Mouse (Mus musculus): Measurements from ENCODE around the gene Cyp11a1. TPM values are rescaled to one million over a fixed set of nuclear protein-coding genes. Genes with fewer than 3 reads are reported as not detected.

Gene Cyp11a1
- polyA plus RNA-seq, 1 experiment from 2014 or later = 0.10 TPM

DNA sequence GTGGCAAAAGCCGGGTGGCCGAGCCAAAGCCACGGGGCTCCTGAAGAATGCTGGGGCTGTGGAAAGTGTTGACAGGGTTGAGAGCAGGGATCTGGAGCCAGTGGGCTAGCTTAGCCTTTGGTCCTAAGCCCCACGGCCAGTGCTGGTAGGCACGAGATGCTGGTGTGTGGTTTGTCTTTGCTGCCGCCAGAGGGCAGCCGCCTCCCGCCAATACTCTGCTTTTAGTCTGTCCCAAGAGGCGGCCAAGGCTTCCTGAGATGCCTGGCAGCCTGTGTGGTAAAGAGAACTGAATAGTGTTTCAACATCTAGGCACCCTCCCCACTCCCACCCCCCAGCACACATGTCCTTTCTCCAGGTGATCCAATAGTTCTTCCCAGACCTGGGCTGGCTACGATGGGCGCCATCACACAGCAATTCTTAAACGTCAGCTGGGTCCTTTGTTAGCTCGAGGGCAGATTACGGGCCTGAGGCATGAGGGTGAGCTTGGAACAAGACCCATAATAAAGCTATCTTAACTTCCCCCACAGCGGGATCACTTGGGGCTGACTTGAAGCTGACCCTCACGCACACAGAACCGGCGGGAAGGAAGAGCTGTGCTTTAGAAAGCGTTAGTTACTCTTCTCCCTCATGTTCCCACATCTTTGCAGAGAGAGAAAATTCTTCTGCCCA is 32.4 kb downstream of the Cyp11a1 start:
- H3K36me3 ChIP-seq = no peaks in the 10 kb centered on the region
- H3K4me1 ChIP-seq = no peaks in the 10 kb centered on the region
- 33% methylated on average over 19 of the region's 19 CpGs for WGBS (ENCODE audit: insufficient replicate concordance)
- ATAC-seq = no peak
- H3K4me2 ChIP-seq = no peak overlapping the region
- H3K27ac ChIP-seq = no peak overlapping the region
- H3K9ac ChIP-seq = no peak overlapping the region
- H3K9me3 ChIP-seq (replicated peaks) = no peaks in the 10 kb centered on the region
- H3K27me3 ChIP-seq (replicated peaks) = peaks cover 31% of the 10 kb centered on the region
- no peak overlapping the region for H3K4me3 ChIP-seq

DNA sequence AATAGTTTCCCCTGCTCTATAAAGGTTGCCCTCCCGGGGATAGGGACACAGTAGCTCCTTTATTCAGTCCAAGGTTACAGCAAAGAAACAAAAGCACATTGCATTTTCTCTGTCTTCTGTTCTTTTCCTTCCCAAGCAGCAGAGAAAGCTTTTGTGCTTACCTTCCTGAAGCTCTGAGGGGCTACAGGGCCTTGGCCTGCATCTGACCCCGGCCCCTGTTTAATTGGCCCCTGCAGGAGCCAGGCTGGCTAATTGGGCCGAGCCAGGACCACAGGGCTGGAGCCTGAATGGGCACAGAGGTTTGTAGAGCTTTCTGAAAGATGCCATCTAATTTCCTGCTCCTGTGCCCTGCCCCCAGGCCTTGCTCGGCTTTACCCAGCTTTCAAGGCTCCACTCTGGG is 34.8 kb downstream of the Cyp11a1 start:
- no peak for ATAC-seq
- 50% methylated on average over 4 of the region's 4 CpGs for WGBS (ENCODE audit: insufficient replicate concordance)
- H3K4me2 ChIP-seq = no peak overlapping the region
- H3K9me3 ChIP-seq (replicated peaks) = no peaks in the 10 kb centered on the region
- H3K36me3 ChIP-seq = no peaks in the 10 kb centered on the region
- peaks cover 48% of the 10 kb centered on the region for H3K27me3 ChIP-seq (replicated peaks)
- H3K4me1 ChIP-seq = no peaks in the 10 kb centered on the region
- H3K9ac ChIP-seq = no peak overlapping the region
- no peak overlapping the region for H3K4me3 ChIP-seq
- H3K27ac ChIP-seq = no peak overlapping the region

DNA sequence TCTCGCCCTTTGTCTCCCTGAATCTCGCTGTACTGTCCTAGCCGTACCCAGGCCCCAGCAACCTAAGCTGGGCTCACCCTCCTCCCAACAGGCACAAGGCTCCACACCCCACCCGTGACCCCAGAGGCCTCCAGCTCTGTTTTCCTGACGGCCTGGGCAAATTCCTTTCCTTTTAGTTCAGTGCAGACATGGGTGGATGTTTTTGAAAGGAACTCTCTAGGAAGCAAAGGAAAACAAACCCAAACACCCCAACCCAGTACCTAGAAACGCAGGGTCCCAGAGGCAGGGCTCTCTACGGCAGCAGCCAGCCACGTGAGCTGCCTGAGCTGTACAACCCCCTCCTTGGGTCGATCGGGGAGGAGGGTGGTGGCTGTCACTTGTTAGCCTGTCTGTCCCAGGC is 36.2 kb downstream of the Cyp11a1 start:
- Histone ChIP-seq H3K4me2 (no peak overlapping the region), H3K4me1 (no peaks in the 10 kb centered on the region), H3K36me3 (no peaks in the 10 kb centered on the region), H3K4me3 (no peak overlapping the region), H3K27ac (no peak overlapping the region), H3K9ac (no peak overlapping the region), H3K9me3 (replicated peaks) (no peaks in the 10 kb centered on the region), H3K27me3 (replicated peaks) (peaks cover 49% of the 10 kb centered on the region)
- WGBS (ENCODE audit: insufficient replicate concordance) = 52% methylated on average over 10 of the region's 10 CpGs
- ATAC-seq = no peak

DNA sequence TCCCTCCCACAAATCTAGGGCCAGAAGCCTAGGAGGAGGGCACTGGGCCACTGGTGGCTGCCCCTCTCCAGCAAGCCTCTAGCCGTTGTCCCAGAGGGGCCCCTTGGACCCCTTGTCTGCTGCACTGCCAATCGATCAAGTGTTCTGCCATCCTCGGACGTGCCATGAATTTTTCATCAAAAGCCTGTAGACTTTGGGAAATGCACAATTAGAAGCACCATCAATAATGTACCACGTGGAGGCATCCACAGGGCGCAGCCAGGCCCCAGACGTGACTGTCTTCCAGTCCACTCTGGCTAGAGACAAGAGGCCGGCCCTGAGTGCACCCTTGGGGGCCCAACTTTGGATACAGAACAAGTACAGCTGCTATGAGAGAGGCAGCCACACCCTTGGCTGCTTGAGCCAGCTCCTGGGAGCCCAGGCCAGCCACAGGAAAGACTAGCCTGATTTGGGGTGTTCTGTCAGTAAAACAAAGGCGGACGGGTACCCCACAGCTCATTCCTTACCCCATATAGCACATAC is 37.3 kb downstream of the Cyp11a1 start:
- WGBS (ENCODE audit: insufficient replicate concordance) = 70% methylated on average over 10 of the region's 10 CpGs
- H3K4me3 ChIP-seq = no peak overlapping the region

DNA sequence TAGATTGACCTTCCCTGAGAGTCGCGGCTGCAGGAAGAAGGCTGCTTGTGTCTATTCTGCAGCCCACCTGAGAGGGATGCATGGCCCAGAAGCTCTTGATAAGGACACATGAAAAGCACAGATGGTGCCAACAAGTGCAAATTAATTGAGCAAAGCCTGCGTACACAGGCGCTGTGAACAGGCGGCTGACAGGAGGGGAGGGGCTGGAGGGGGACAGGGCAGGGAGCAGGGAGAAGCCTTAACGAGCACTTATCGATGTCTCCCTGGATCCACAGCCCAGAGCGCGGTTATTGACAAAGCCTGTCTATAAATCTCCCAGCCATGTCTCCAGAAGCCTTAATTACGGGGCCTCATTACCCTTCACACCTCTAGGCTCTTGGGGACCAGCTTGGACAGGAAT is 38.6 kb downstream of the Cyp11a1 start:
- peaks cover 54% of the 10 kb centered on the region for H3K27me3 ChIP-seq (replicated peaks)
- no peaks in the 10 kb centered on the region for H3K4me1 ChIP-seq
- no peaks in the 10 kb centered on the region for H3K36me3 ChIP-seq
- no peak overlapping the region for H3K4me2 ChIP-seq
- no peak for ATAC-seq
- no peak overlapping the region for H3K4me3 ChIP-seq
- H3K9me3 ChIP-seq (replicated peaks) = no peaks in the 10 kb centered on the region
- WGBS (ENCODE audit: insufficient replicate concordance) = 38% methylated on average over 10 of the region's 10 CpGs
- H3K27ac ChIP-seq = no peak overlapping the region
- H3K9ac ChIP-seq = no peak overlapping the region

More for the DNA sequence above, 37.3 kb downstream of the Cyp11a1 start:
- ATAC-seq = no peak
- Histone ChIP-seq H3K4me2 (no peak overlapping the region), H3K4me1 (no peaks in the 10 kb centered on the region), H3K9ac (no peak overlapping the region), H3K27me3 (replicated peaks) (peaks cover 50% of the 10 kb centered on the region), H3K9me3 (replicated peaks) (no peaks in the 10 kb centered on the region), H3K27ac (no peak overlapping the region), H3K36me3 (no peaks in the 10 kb centered on the region)

DNA sequence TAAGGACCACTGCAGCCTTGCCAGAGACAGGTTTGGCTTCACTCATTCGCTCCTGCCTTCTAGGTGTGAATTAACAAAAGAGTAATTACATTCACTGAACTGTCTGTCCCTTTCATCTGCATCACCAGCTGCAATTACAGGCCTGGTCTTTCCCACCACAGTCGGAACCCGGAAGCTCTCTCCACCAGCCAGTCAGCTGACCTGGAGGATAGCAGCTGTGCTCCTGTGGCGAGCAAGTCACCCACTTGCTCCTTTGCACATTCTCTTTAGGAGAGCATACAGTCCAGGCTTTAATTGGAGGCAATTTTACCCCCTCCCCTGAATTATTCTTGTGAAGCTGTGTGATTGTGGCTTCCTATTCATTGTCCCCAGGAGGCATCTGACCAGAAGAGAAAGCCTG is 39.4 kb downstream of the Cyp11a1 start:
- H3K9ac ChIP-seq = no peak overlapping the region
- no peak for ATAC-seq
- 32% methylated on average over 4 of the region's 4 CpGs for WGBS (ENCODE audit: insufficient replicate concordance)
- no peak overlapping the region for H3K4me3 ChIP-seq
- no peaks in the 10 kb centered on the region for H3K4me1 ChIP-seq
- peaks cover 62% of the 10 kb centered on the region for H3K27me3 ChIP-seq (replicated peaks)
- no peak overlapping the region for H3K27ac ChIP-seq
- H3K36me3 ChIP-seq = no peaks in the 10 kb centered on the region
- H3K9me3 ChIP-seq (replicated peaks) = no peaks in the 10 kb centered on the region
- no peak overlapping the region for H3K4me2 ChIP-seq

DNA sequence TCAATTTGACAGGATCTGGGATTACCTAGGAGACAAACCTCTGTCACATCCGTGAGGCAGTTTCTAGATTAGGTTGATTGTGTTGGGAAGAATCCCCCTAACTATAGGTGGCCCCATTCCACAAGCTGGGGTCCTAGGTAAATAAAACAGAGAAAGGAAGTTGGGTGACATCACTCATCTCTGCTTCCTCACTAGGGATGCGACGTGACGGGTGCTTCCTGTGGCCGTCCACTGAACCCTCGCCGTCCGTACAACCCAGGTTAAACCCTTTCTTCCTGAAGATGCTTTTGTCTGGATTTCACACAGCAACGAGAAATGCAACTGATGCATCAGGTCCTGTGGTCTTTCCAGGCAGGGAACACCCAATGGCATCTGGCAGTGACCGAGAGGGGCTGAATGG is 40.9 kb downstream of the Cyp11a1 start:
- ATAC-seq = no peak
- no peaks in the 10 kb centered on the region for H3K36me3 ChIP-seq
- H3K4me3 ChIP-seq = no peak overlapping the region
- no peaks in the 10 kb centered on the region for H3K9me3 ChIP-seq (replicated peaks)
- 27% methylated on average over 10 of the region's 10 CpGs for WGBS (ENCODE audit: insufficient replicate concordance)
- no peak overlapping the region for H3K9ac ChIP-seq
- H3K4me1 ChIP-seq = no peaks in the 10 kb centered on the region
- no peak overlapping the region for H3K4me2 ChIP-seq
- H3K27me3 ChIP-seq (replicated peaks) = peaks cover 74% of the 10 kb centered on the region
- H3K27ac ChIP-seq = no peak overlapping the region

DNA sequence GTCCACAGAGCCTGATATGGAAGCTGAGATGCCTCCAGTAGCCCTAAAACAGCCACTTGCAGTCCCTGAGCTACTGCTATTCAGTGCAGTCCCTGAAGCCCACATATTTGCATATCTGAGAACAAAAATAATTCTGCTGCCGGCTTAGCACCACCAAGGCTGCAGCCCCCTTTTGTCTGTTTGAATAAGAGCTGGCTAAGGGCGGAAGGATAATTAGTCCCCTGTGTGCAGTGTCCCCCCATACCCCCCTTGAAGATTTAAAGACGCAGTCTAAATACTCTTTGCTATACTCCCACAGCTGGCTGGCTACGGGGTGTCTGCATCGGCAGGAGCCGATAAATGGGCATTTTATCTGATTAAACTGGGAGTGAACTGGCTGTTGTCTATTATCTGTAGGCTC is 42.4 kb downstream of the Cyp11a1 start:
- Histone ChIP-seq H3K9ac (no peak overlapping the region), H3K36me3 (no peaks in the 10 kb centered on the region), H3K27me3 (replicated peaks) (peaks cover 74% of the 10 kb centered on the region), H3K4me2 (no peak overlapping the region), H3K27ac (no peak overlapping the region), H3K9me3 (replicated peaks) (no peaks in the 10 kb centered on the region), H3K4me3 (no peak overlapping the region), H3K4me1 (no peaks in the 10 kb centered on the region)
- 36% methylated on average over 6 of the region's 6 CpGs for WGBS (ENCODE audit: insufficient replicate concordance)
- ATAC-seq = no peak

DNA sequence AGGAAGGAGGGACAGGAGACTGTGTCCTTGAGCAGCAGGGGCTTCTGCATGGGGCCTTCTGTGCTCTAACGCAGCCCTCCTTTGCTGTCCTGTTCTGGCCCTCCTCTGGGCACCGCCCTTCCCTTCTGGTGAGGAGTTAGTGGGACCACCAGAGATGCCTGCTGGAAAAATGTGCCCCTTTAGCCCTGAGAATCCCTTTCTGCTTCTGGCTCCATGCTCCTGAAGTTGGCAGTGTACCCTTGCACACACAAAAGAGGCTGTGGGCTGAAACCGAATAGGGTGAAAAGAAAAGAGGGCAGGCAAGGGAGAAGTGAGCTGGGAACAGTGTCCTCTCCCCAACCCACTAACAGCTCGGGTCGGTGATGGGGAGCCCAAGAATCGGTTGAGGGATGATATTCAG is 43.0 kb downstream of the Cyp11a1 start:
- Histone ChIP-seq H3K4me3 (no peak overlapping the region), H3K4me1 (no peaks in the 10 kb centered on the region), H3K4me2 (no peak overlapping the region), H3K9ac (no peak overlapping the region), H3K9me3 (replicated peaks) (no peaks in the 10 kb centered on the region), H3K36me3 (no peaks in the 10 kb centered on the region), H3K27ac (no peak overlapping the region), H3K27me3 (replicated peaks) (peaks cover 74% of the 10 kb centered on the region)
- no peak for ATAC-seq
- WGBS (ENCODE audit: insufficient replicate concordance) = 45% methylated on average over 6 of the region's 6 CpGs

DNA sequence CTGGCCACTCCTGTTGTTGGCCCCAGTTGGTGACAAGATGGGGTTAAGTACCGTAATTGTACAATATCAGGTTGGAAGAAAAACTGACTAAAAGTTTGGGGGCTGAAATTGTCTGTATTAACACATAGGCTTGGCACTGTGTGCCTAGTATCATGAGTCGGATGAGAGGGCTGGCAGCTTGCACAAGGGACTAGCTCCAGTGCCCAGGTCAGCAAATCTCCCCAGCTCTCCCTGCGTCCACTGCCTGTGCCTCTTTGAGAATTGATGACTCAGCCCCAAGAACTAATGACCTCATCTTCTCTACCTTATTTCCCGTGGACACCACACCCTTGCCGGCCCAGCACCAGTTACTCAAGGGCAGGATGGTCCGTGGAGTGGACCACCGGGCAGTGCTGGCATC is 43.6 kb downstream of the Cyp11a1 start:
- Histone ChIP-seq H3K27me3 (replicated peaks) (peaks cover 67% of the 10 kb centered on the region), H3K36me3 (no peaks in the 10 kb centered on the region), H3K4me3 (no peak overlapping the region), H3K4me1 (no peaks in the 10 kb centered on the region), H3K9ac (no peak overlapping the region), H3K9me3 (replicated peaks) (no peaks in the 10 kb centered on the region), H3K27ac (no peak overlapping the region), H3K4me2 (no peak overlapping the region)
- ATAC-seq = no peak
- 51% methylated on average over 7 of the region's 7 CpGs for WGBS (ENCODE audit: insufficient replicate concordance)

DNA sequence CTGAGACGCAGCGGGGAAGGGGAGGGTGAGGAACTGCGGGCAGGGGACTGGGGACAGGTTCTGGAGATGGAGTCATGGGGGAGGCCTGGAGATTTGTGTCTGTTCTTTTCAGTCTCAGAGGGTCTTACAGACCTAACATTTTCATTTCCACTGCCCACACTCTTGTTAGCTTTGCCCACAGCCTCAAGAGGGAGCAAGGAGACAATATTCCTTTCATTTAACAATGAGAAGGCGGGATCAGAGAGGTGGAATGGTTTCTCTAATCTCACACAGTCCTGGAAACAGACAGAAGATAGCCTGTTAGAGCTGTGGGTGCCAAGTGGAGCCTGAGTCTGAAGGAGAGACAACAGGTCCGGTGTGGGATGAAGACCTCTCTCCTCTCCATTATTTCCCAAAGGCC is 45.7 kb downstream of the Cyp11a1 start:
- H3K4me2 ChIP-seq = no peak overlapping the region
- 24% methylated on average over 5 of the region's 5 CpGs for WGBS (ENCODE audit: insufficient replicate concordance)
- H3K4me1 ChIP-seq = no peaks in the 10 kb centered on the region
- no peak overlapping the region for H3K9ac ChIP-seq
- ATAC-seq = no peak
- H3K27me3 ChIP-seq (replicated peaks) = peaks cover 51% of the 10 kb centered on the region
- no peak overlapping the region for H3K4me3 ChIP-seq
- no peaks in the 10 kb centered on the region for H3K36me3 ChIP-seq
- H3K27ac ChIP-seq = no peak overlapping the region
- no peaks in the 10 kb centered on the region for H3K9me3 ChIP-seq (replicated peaks)

DNA sequence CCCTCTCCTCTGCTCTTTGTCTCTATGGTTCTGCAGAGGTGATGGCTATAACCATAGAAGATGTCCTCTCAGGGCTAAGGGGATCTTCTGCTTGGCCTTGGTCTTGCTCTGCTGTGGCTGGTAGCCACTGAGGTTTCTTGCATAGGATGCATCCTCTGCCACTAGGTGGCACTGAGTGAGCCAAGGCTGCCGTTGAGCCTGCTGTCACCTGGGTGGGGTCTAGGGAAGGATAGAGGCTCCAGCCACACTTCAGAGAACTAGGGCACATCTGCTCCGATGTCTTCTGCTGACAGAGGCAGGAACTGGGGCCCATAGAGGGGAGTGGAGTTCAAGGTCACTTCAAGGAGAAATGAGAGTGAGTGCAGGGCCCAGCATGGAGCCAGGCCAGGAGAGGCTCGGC is 46.9 kb downstream of the Cyp11a1 start:
- H3K27ac ChIP-seq = no peak overlapping the region
- H3K36me3 ChIP-seq = no peaks in the 10 kb centered on the region
- H3K9ac ChIP-seq = no peak overlapping the region
- no peak for ATAC-seq
- H3K4me2 ChIP-seq = no peak overlapping the region
- H3K4me3 ChIP-seq = no peak overlapping the region
- H3K27me3 ChIP-seq (replicated peaks) = peaks cover 46% of the 10 kb centered on the region
- 14% methylated on average over 3 of the region's 3 CpGs for WGBS (ENCODE audit: insufficient replicate concordance)
- no peaks in the 10 kb centered on the region for H3K4me1 ChIP-seq
- no peaks in the 10 kb centered on the region for H3K9me3 ChIP-seq (replicated peaks)

DNA sequence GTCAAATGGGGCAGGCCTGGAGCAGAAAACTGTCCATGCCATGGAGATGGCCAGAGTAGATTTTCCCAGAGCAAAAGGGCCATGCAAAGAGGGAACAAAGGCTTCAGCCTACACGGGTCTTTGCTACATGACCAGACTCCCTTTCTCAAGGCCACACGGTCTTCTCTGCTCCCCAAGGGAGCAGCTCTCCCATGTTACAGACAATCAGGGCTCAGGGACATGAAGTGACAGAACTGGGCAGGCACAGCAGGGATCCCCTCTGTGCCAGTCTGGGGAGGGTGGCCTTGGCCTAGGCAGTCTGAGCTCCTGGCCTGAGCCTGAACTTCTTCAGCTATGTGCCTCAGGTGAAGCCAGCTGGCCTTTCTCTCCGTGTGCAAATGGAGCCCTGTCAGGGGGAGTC is 47.3 kb downstream of the Cyp11a1 start:
- H3K36me3 ChIP-seq = no peaks in the 10 kb centered on the region
- 26% methylated on average over 3 of the region's 3 CpGs for whole genome bisulfite sequencing (ENCODE audit: insufficient replicate concordance)
- no peak overlapping the region for H3K4me3 ChIP-seq
- H3K27ac ChIP-seq = no peak overlapping the region
- no peaks in the 10 kb centered on the region for H3K9me3 ChIP-seq (replicated peaks)
- no peaks in the 10 kb centered on the region for H3K4me1 ChIP-seq
- ATAC-seq = no peak
- no peak overlapping the region for H3K4me2 ChIP-seq
- peaks cover 42% of the 10 kb centered on the region for H3K27me3 ChIP-seq (replicated peaks)
- H3K9ac ChIP-seq = no peak overlapping the region
